Mouse (Mus musculus) heart, embryonic 14.5 days (tissue): Measurements from ENCODE around the gene Kin. TPM values are rescaled to one million over a fixed set of nuclear protein-coding genes. Genes with fewer than 3 reads are reported as not detected.

ENCODE experiments used
- ATAC-seq: fragments of 200-750 bp; cut with Nextera tagmentation; 2 replicates; pipeline ENCODE4 v1.8.0; 2017; ENCODE audit warnings: low read depth, moderate TSS enrichment; ENCODE audit not compliant: insufficient number of reproducible peaks, insufficient read depth, low FRiP score
- H3K27ac ChIP-seq, 2 experiments: fragments of 200-500 bp in 1 of 2; fragments of 300-500 bp in 1 of 2; sonication (generic) in 1 of 2; replicated peaks in 1 of 2; 2 replicates each; pipeline ENCODE4 v1.5.1; 2012 to 2014; ENCODE audit warnings: low read depth in 2 of 2, low read length in 2 of 2, control low read depth in 1 of 2, mild to moderate bottlenecking in 1 of 2, mixed read lengths in 1 of 2; ENCODE audit not compliant: control insufficient read depth in 1 of 2, insufficient read depth in 1 of 2
- H3K27me3 ChIP-seq: fragments of 300-500 bp; sonication (generic); 2 replicates; pipeline ENCODE4 v1.6.1; 2014; ENCODE audit warnings: mild to moderate bottlenecking, low read length, control low read depth; ENCODE audit not compliant: control insufficient read depth, insufficient read depth
- H3K36me3 ChIP-seq: fragments of 300-500 bp; sonication (generic); 2 replicates; pipeline ENCODE4 v1.6.1; 2014; ENCODE audit warnings: mild to moderate bottlenecking, control low read depth, low read length, mixed read lengths; ENCODE audit not compliant: control insufficient read depth, insufficient read depth
- H3K4me1 ChIP-seq, 2 experiments: fragments of 200-500 bp in 1 of 2; fragments of 300-500 bp in 1 of 2; sonication (generic) in 1 of 2; 2 replicates each; pipeline ENCODE4 v1.6.1; 2012 to 2014; ENCODE audit warnings: low read length in 2 of 2, control low read depth in 1 of 2, mixed read lengths in 1 of 2; ENCODE audit not compliant: control insufficient read depth in 2 of 2, insufficient read depth in 2 of 2
- H3K4me2 ChIP-seq: fragments of 300-500 bp; sonication (generic); 2 replicates; pipeline ENCODE4 v1.6.1; 2014; ENCODE audit warnings: mild to moderate bottlenecking, low read length
- H3K4me3 ChIP-seq, 2 experiments: fragments of 200-500 bp in 1 of 2; fragments of 300-500 bp in 1 of 2; sonication (generic) in 1 of 2; 2 replicates each; pipeline ENCODE4 v1.5.1; 2012 to 2014; ENCODE audit warnings: low read length in 2 of 2, mild to moderate bottlenecking in 2 of 2, control low read depth in 1 of 2, low read depth in 1 of 2, moderate library complexity in 1 of 2; ENCODE audit not compliant: control insufficient read depth in 1 of 2, insufficient read depth in 1 of 2
- H3K9ac ChIP-seq: fragments of 300-500 bp; sonication (generic); 2 replicates; pipeline ENCODE4 v1.6.1; 2014; ENCODE audit warnings: mild to moderate bottlenecking, low read length
- H3K9me3 ChIP-seq: fragments of 300-500 bp; sonication (generic); 2 replicates; pipeline ENCODE4 v1.6.1; 2016; ENCODE audit warnings: low read length, control low read depth; ENCODE audit not compliant: control insufficient read depth
- WGBS: fragments of 180-500 bp; shearing (Covaris S2); extraction: QIAGEN DNeasy Blood & Tissue Kit; methylation state at CpG from one replicate; pipeline ENCODE4 v1.1.7; 2014; 5-methylcytosine and 5-hydroxymethylcytosine counted together
- polyA plus RNA-seq: library from polyadenylated mRNA; unstranded; fragments of >200 nt; fragmentation: Nextera tagmentation; extraction: Ambion mirVana; gene quantifications from 2 replicates; pipeline ENCODE4 v1.2.1, GENCODE M21; 2014

Kin gene
- polyA plus RNA-seq, 1 experiment from 2014 or later: 17.8 TPM

DNA sequence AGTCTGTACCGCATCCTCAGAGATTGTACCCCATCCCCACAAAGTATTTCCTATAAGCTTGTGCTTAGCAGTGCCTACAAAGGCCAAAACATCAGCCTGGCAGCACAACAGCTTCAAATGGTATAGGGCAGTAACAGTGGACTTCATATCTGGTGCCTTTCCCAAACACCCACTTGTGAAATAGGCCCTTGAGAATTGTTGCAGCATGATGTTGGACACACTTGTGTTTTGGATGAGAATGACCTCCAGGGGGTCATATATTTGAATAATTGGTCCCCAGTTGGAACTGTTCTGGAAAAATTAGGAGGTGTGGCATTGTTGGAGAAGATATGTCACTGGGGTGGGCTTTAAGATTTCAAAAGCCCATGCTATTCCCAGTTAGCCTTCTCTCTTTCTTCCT, 28.4 kb upstream of the Kin start:
- H3K36me3 ChIP-seq: peaks cover 33% of the 10 kb centered on the region
- no peak overlapping the region for H3K4me2 ChIP-seq
- peaks cover 0 to 10% of the 10 kb centered on the region in 2 experiments; a peak in 2 of 4 replicates for H3K4me1 ChIP-seq
- H3K27me3 ChIP-seq: no peaks in the 10 kb centered on the region
- no peak overlapping the region for H3K4me3 ChIP-seq
- H3K27ac ChIP-seq: no peak overlapping the region
- no peak for ATAC-seq
- 89% methylated on average over 1 of the region's 1 CpGs for WGBS
- H3K9me3 ChIP-seq: no peaks in the 10 kb centered on the region
- H3K9ac ChIP-seq: no peak overlapping the region

DNA sequence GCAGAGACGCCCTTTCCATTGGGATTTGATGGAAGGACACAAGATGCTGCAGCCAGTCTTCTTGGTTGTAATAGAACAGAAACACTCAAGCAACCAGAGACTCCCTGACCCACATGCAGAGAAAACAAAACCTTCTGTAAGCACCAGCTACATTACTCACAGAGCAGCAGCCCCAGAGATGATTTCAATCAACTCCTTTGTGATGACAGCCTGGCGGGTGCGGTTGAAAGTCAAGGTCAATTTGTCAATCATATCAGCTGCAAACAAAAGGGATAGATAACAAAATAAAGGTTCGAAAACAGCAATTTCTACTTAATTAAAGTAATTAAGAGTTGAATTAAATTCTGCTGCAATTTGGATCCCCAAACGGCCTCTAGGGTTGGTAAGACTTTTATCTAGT, 21.6 kb upstream of the Kin start:
- H3K4me2 ChIP-seq: no peak overlapping the region
- H3K27me3 ChIP-seq: no peaks in the 10 kb centered on the region
- H3K9me3 ChIP-seq: no peaks in the 10 kb centered on the region
- no peak overlapping the region for H3K27ac ChIP-seq
- H3K9ac ChIP-seq: no peak overlapping the region
- H3K4me1 ChIP-seq: no peaks in the 10 kb centered on the region
- H3K36me3 ChIP-seq: peaks cover 97% of the 10 kb centered on the region
- WGBS: 77% methylated on average over 5 of the region's 5 CpGs
- ATAC-seq: no peak
- H3K4me3 ChIP-seq: no peak overlapping the region

DNA sequence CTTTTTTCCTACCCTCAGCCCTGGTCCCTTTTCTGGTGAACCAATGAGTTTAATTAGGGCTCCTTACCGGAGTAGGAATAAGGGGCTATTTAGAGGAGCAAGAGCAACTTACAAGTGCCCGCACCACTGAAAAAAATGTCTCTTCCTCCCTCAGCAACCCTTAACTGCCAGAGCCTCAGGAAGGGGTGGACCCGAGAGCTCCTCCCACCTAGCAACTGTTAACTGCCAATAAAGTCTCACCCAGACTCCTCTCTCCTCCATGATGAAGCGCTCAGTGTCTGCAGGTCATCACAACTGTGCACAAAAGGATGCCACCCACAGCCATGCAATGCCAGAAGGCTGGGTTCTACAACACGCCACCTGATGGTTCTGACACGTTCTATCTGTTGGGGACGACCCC, 8.6 kb upstream of the Kin start:
- Histone ChIP-seq H3K27ac (no peak overlapping the region), H3K9me3 (no peaks in the 10 kb centered on the region), H3K4me1 (peaks cover 11 to 39% of the 10 kb centered on the region in 2 experiments), H3K4me2 (no peak overlapping the region), H3K27me3 (no peaks in the 10 kb centered on the region), H3K4me3 (no peak overlapping the region), H3K9ac (no peak overlapping the region), H3K36me3 (peaks cover 52% of the 10 kb centered on the region)
- no peak for ATAC-seq
- WGBS: 80% methylated on average over 7 of the region's 7 CpGs

DNA sequence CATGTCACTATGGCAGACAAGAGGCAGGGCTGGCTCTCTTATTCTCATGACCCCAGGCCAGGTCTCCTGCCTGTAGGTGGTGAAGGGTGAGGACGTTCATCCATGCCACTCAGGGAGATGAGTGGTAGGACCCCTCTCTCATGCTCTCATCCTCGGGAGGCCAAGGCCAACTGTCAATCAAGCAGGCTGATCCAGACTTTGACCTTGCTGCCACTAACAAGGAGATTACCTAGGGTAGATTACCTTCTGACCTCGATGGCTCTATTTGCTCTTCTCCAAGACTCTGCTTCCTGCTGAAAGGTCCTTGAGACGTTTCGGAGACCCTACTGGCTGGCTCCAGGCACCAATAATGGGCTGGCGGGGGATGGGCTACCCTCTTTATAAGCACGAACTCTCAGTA, 5.9 kb upstream of the Kin start:
- WGBS: 64% methylated on average over 7 of the region's 7 CpGs

DNA sequence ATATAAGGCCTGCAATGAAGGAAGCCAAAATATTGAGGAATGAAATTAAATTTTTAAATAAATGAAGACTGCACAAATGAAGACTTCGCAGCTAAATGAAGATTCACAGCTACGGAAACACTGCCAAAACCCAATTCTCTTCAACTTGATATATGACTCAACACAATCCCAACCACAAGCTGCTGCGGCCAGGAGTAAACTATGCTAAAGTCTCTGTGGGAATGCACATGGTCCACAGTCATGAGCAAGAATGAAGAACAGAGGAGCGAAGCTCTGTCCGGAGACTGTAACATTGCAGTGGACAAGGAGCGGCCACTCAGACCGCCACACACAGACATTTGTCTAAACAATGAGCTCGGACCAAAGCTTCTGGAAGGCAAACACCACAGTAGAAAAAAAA, 3.7 kb upstream of the Kin start:
- 75% methylated on average over 8 of the region's 8 CpGs for WGBS
- Histone ChIP-seq H3K9ac (no peak overlapping the region), H3K36me3 (peaks cover 18% of the 10 kb centered on the region), H3K4me1 (peaks cover 15 to 62% of the 10 kb centered on the region in 2 experiments), H3K27me3 (no peaks in the 10 kb centered on the region), H3K4me2 (peak overlapping the region; percentile 81), H3K27ac (no peak overlapping the region), H3K9me3 (no peaks in the 10 kb centered on the region), H3K4me3 (peak overlapping the region in 1 of 2 experiments; percentile 7; a peak in 2 of 4 replicates)
- ATAC-seq: no peak

More for the DNA sequence above, 5.9 kb upstream of the Kin start:
- 0 out of 2 replicates have a peak, but pooled peaks have one; percentile 14 for ATAC-seq
- Histone ChIP-seq H3K4me3 (no peak overlapping the region), H3K4me1 (peaks cover 15 to 59% of the 10 kb centered on the region in 2 experiments), H3K27me3 (no peaks in the 10 kb centered on the region), H3K27ac (no peak overlapping the region), H3K36me3 (peaks cover 26% of the 10 kb centered on the region), H3K9ac (no peak overlapping the region), H3K9me3 (no peaks in the 10 kb centered on the region), H3K4me2 (no peak overlapping the region)

DNA sequence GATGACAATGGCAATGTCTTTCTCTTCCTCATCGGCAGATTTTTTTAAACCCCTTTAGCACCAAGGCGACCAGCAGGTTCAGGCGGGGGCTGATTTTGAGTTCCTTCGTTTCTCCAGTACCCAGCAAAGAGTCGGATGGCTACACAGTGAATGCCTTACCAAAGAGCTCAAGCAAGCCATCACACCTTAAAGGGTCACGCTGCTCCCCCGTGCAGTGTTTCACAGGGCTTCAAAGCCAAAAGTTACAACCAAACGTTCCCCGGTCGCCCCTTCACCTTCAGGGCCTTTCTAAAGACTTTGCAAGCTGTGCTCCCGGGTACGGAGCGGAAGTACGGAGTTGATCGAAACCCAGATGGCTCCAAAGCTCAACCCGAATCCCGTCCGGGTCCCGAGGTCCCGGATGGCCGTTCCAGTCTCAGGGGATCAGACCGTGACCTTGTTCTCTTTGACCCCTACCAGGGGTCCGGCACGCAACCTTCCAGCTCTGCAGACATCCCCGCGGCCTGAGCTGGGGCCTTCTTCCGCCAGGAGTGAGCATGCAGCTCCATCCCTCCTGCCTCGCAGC, 566 bp upstream of the Kin start:
- peak; percentile 33; the same call in 1 of the 2 replicates for ATAC-seq
- H3K4me3 ChIP-seq: peak overlapping the region; percentile 76 to 86
- peak overlapping the region; percentile 93 to 95 for H3K27ac ChIP-seq
- H3K4me1 ChIP-seq: peaks cover 7 to 40% of the 10 kb centered on the region in 2 experiments
- under 1% methylated on average over 28 of the region's 28 CpGs for WGBS
- peak overlapping the region; percentile 99 for H3K9ac ChIP-seq
- peak overlapping the region; percentile 81 for H3K4me2 ChIP-seq
- no peaks in the 10 kb centered on the region for H3K9me3 ChIP-seq
- H3K27me3 ChIP-seq: no peaks in the 10 kb centered on the region
- H3K36me3 ChIP-seq: peaks cover 13% of the 10 kb centered on the region

DNA sequence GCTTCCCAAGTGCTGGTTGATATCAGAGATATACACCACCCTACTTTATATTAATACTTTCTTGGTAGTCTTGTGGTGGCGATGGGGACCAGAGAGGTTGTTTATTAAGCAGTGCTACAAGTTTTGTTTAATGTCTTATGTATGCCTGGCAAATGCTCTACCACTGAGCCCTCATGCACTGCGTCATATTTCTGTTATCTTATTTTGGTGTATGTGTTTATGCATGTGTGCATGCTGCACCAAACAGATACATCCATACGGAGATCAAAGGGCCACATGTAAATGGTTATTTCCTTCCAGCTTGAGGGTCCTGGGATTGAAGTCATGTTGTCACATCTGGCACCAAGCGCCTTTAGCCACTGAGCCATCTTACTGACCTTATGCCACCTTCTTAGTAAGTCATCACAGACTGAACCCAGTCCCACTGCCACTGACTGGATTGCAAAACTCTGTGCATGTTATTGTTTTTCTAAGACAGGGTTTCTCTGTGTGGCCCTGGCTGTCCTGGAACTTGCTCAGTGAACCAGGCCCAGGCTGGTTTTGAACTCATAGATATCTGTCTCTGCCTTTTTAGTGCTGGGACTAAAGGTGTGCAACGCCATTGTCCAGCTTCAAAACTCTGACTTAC, 1.2 kb downstream of the Kin start:
- 86% methylated on average over 5 of the region's 5 CpGs for WGBS
- no peaks in the 10 kb centered on the region for H3K27me3 ChIP-seq
- peaks cover 17% of the 10 kb centered on the region for H3K36me3 ChIP-seq
- H3K9me3 ChIP-seq: no peaks in the 10 kb centered on the region
- H3K4me3 ChIP-seq: peak overlapping the region in 1 of 2 experiments; percentile 86; a peak in 2 of 4 replicates
- peak overlapping the region; percentile 99 for H3K9ac ChIP-seq
- no peak overlapping the region for H3K27ac ChIP-seq
- H3K4me1 ChIP-seq: peaks cover 4 to 33% of the 10 kb centered on the region in 2 experiments; a peak in 3 of 4 replicates
- peak overlapping the region; percentile 78 for H3K4me2 ChIP-seq
- no peak for ATAC-seq
